Mouse (Mus musculus) liver, postnatal 0 days (tissue): ENCODE measurements at regions not wholly inside any gene's neighbourhood (a gene's known extent, or its start where the extent isn't known, plus 50 kb on each side); places are given as distances from the start of the nearest gene placed in this dataset.

Experiments
- ATAC-seq: fragments of 200-750 bp; cut with Nextera tagmentation; 2 replicates; pipeline ENCODE4 v1.8.0; 2017; ENCODE audit warnings: mild to moderate bottlenecking, moderate library complexity
- DNase-seq: peaks from one replicate; pipeline ENCODE4 v3.0.0-alpha.2; 2016
- H3K27ac ChIP-seq: fragments of 300-500 bp; sonication (generic); 2 replicates; pipeline ENCODE4 v1.5.1; 2014; ENCODE audit warnings: antibody characterized with exemption, moderate library complexity, mild to moderate bottlenecking, low read depth
- H3K27me3 ChIP-seq: fragments of 300-500 bp; sonication (generic); 2 replicates; pipeline ENCODE4 v1.6.1; 2014; ENCODE audit warnings: low read length, control low read depth, mixed read lengths; ENCODE audit not compliant: insufficient read depth
- H3K36me3 ChIP-seq: fragments of 300-500 bp; sonication (generic); replicated peaks from 2 replicates; pipeline ENCODE4 v1.6.1; 2014; ENCODE audit warnings: mild to moderate bottlenecking, control low read depth, low read length, moderate library complexity, mixed read lengths; ENCODE audit not compliant: insufficient read depth
- H3K4me1 ChIP-seq: fragments of 300-500 bp; sonication (generic); 2 replicates; pipeline ENCODE4 v1.6.1; 2014; ENCODE audit warnings: antibody characterized with exemption, mild to moderate bottlenecking, control low read depth; ENCODE audit not compliant: insufficient read depth
- H3K4me2 ChIP-seq: fragments of 300-500 bp; sonication (generic); 2 replicates; pipeline ENCODE4 v1.6.1; 2014; ENCODE audit warnings: low read depth, mild to moderate bottlenecking, low read length, moderate library complexity, mixed read lengths
- H3K4me3 ChIP-seq: fragments of 300-500 bp; sonication (generic); 2 replicates; pipeline ENCODE4 v1.5.1; 2014; ENCODE audit warnings: low read depth, low read length
- H3K9ac ChIP-seq: fragments of 300-500 bp; sonication (generic); replicated peaks from 2 replicates; pipeline ENCODE4 v1.6.1; 2014; ENCODE audit warnings: mild to moderate bottlenecking, moderate library complexity
- H3K9me3 ChIP-seq: fragments of 300-500 bp; sonication (generic); 2 replicates; pipeline ENCODE4 v1.6.1; 2016; ENCODE audit warnings: mild to moderate bottlenecking, control low read depth, low read length, mixed read lengths
- CTCF ChIP-seq: sonication (generic); IDR thresholded peaks from 2 replicates; pipeline ENCODE4 v1.5.1; 2016; ENCODE audit warnings: antibody characterized with exemption, low read depth
- EP300 ChIP-seq: IDR thresholded peaks from 2 replicates; pipeline ENCODE4 v1.6.1; 2016; ENCODE audit warnings: antibody characterized with exemption, low read depth, mild to moderate bottlenecking
- WGBS: fragments of 180-500 bp; shearing (Covaris S2); extraction: QIAGEN DNeasy Blood & Tissue Kit; methylation state at CpG from one replicate; pipeline ENCODE4 v1.1.7; 2014; ENCODE audit not compliant: insufficient replicate concordance; 5-methylcytosine and 5-hydroxymethylcytosine counted together

DNA sequence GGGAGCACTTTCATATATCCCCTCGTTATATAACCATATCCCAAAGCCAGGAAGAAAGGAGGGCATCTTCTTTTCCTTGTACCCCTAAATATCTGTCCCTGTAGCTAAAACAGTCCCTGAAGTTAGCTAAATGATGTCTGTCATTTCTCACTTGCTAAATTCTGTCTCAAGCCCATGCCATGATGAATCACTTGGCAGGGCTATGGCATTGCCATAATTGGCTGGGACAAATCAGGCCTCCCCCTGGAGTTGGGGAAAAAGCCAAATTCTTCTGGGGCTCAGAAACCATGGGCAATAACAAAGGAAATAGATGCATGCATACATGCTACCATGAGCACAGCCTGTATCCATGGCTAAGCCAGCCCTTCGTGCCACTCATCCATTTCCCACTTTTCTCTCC is 223.5 kb upstream of the Lama2 start:
- WGBS, result 68% methylated on average over 2 of the region's 2 CpGs
- no peak overlapping the region for H3K27ac ChIP-seq
- no peaks in the 10 kb centered on the region for H3K4me1 ChIP-seq
- no peak overlapping the region for H3K4me3 ChIP-seq
- ATAC-seq, result no peak
- H3K9ac ChIP-seq, result no peak overlapping the region
- H3K9me3 ChIP-seq, result no peaks in the 10 kb centered on the region
- DNase-seq, result no peak
- H3K36me3 ChIP-seq, result no peaks in the 10 kb centered on the region
- H3K27me3 ChIP-seq, result no peaks in the 10 kb centered on the region
- no peak overlapping the region for H3K4me2 ChIP-seq
- TF ChIP-seq EP300 (no peak), CTCF (no peak)

DNA sequence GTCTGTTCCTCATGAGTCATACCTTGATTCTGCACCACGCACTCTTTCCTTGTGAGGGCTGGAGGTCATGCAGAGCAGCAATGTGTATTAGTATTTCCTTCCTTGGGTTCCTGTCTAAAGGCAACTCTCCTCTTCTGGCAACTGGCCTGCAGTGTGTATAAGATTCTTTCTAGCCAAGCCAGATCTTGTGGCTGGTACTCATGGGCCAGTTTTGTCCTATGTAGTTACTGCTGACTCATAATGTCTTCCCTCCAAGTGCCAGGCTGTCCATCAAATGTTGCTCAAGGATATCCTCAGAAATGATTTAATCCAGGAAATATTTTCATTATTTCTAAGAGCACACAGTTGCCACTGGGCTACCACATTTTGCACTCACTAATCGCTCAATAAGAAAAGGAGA is 211.0 kb upstream of the Ptprk start:
- H3K4me1 ChIP-seq, result no peaks in the 10 kb centered on the region
- H3K9me3 ChIP-seq, result no peaks in the 10 kb centered on the region
- no peak overlapping the region for H3K4me3 ChIP-seq
- TF ChIP-seq CTCF (no peak), EP300 (no peak)
- 66% methylated on average over 2 of the region's 2 CpGs for WGBS
- no peaks in the 10 kb centered on the region for H3K27me3 ChIP-seq
- no peak overlapping the region for H3K9ac ChIP-seq
- no peak overlapping the region for H3K27ac ChIP-seq
- H3K36me3 ChIP-seq, result no peaks in the 10 kb centered on the region
- no peak for DNase-seq
- ATAC-seq, result no peak
- no peak overlapping the region for H3K4me2 ChIP-seq

DNA sequence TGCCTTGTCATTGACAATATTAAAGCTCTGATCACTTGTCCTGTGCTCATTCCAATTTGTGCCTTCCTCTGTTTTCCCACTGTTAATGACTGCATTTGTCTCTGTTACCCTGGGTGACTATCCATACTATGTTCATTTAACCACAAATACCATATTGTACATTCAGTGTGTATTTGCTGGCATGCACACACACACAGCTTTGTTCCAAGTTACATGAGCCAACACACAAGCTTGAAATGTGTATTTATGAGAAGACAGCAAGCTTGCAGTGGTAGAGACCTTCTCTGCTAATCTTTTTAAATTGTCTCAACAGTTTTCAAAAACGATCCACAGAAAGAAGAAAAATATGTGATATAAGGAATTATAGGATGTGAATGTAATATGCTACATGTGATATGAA is 193.8 kb upstream of the Ptprk start:
- WGBS, result 69% methylated on average over 1 of the region's 1 CpGs
- no peak for TF ChIP-seq EP300
- TF ChIP-seq CTCF, result no peak
- Histone ChIP-seq H3K9ac (no peak overlapping the region), H3K27me3 (no peaks in the 10 kb centered on the region), H3K4me1 (no peaks in the 10 kb centered on the region), H3K4me3 (no peak overlapping the region), H3K27ac (no peak overlapping the region), H3K36me3 (no peaks in the 10 kb centered on the region), H3K9me3 (no peaks in the 10 kb centered on the region), H3K4me2 (no peak overlapping the region)
- ATAC-seq, result no peak
- no peak for DNase-seq

DNA sequence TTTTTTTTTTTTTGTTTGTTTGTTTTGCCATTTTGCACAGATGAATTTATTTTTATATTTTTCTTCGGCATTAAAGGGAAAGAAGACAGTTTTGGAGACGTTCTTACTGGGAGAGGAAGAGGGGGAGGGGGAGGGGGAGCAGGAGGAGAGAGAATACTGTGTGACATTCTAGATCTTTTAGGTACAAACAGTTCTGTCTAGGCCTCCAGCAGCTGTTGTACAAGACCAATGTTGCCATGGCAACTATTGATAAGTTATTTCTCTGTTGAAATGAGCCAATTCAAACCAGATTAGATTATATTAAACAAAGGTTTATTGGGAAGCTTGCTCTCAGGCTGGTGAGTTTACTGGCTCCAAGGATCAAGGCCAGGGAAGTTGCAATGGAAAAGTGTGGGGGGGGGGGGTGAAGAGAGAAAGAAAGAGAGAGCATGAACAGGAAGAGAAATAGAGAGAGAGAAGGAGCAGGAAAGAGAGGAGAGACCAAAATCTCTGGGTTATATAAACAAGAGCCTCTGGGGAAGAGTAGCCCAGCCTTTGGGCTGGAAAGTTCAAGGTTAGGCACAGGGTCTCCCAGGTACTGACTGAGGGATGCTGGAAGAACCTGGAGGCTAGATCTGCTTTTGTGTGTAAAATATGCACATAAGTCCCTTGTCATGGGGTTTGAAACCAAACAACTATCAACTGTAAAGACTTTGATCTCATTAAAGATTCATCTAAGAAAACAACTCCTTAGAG is 182.7 kb upstream of the Ptprk start:
- Histone ChIP-seq H3K27me3 (no peaks in the 10 kb centered on the region), H3K36me3 (no peaks in the 10 kb centered on the region), H3K4me3 (no peak overlapping the region), H3K4me1 (no peaks in the 10 kb centered on the region), H3K9ac (no peak overlapping the region), H3K4me2 (no peak overlapping the region), H3K27ac (no peak overlapping the region), H3K9me3 (no peaks in the 10 kb centered on the region)
- no peak for TF ChIP-seq CTCF
- ATAC-seq, result no peak
- WGBS, result 39% methylated on average over 2 of the region's 2 CpGs
- no peak for DNase-seq

DNA sequence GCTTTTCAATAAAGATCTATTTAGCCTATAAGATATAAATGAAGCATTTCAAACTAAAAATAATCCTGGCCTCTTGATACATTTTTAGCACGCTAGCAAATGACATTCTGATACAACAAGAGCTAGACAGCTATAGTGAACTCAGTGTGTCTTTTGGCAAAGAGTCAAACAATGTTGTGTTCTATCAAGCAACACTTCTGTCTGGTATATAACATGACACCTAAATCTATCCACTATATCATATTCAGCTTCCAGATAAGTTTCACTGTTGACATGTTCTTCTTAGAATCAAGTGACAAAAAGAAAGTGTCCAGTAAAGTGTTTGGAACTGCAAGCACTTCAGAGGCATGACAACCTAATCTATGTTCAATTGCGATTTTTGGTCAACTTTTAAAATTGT is 158.2 kb upstream of the Ptprk start:
- WGBS, result 76% methylated on average over 2 of the region's 2 CpGs
- ATAC-seq, result no peak
- DNase-seq, result no peak
- Histone ChIP-seq H3K36me3 (no peaks in the 10 kb centered on the region), H3K4me1 (no peaks in the 10 kb centered on the region), H3K27me3 (no peaks in the 10 kb centered on the region), H3K4me2 (no peak overlapping the region), H3K27ac (no peak overlapping the region), H3K4me3 (no peak overlapping the region), H3K9ac (no peak overlapping the region), H3K9me3 (no peaks in the 10 kb centered on the region)
- no peak for TF ChIP-seq EP300
- no peak for TF ChIP-seq CTCF

DNA sequence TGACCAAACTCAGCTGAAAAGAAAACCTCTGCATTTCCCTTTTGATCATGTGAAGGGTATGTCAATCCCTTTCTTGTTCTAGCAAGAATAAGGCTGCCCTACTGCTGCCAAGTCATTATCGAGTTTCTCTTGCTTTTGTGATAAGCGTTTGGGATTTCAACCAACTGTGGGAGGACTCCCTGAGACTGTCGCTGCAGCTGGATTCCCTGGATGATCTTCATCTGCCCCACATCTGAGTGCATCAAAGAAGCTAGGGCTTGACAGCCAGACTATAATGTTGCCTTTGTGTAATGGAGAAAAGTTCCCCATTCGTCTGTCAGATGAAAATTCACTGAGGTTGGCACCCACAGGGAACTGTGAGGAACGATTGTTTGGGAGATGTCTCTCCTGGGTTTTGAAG is 147.4 kb upstream of the Ptprk start:
- TF ChIP-seq EP300 (no peak), CTCF (no peak)
- Histone ChIP-seq H3K27ac (no peak overlapping the region), H3K9ac (no peak overlapping the region), H3K4me3 (no peak overlapping the region), H3K36me3 (no peaks in the 10 kb centered on the region), H3K27me3 (no peaks in the 10 kb centered on the region), H3K9me3 (no peaks in the 10 kb centered on the region), H3K4me1 (no peaks in the 10 kb centered on the region), H3K4me2 (no peak overlapping the region)
- WGBS, result 64% methylated on average over 5 of the region's 5 CpGs
- DNase-seq (no peak), ATAC-seq (no peak)

DNA sequence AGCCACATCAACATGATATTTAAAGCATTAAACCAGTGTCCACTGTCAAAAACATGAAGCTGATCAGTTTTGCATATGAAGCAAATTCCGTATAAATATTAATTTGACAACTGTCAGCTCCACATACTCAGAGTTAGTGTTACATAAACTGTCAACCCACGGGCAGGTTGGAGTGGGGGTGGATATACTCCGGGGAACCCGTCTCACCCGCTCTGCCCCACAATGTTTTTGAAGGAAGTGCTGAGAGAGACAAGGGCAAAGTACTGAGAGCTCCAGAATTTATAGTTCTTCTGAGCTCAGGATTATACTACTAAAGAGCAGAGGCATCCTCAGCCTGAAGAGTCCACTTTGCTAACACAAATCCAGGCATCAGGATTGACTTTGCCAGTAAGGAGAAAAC is 132.5 kb upstream of the Ptprk start:
- TF ChIP-seq EP300 (no peak), CTCF (no peak)
- no peaks in the 10 kb centered on the region for H3K36me3 ChIP-seq
- no peak for DNase-seq
- H3K27ac ChIP-seq, result no peak overlapping the region
- no peaks in the 10 kb centered on the region for H3K4me1 ChIP-seq
- H3K9me3 ChIP-seq, result no peaks in the 10 kb centered on the region
- no peaks in the 10 kb centered on the region for H3K27me3 ChIP-seq
- H3K4me2 ChIP-seq, result no peak overlapping the region
- no peak overlapping the region for H3K4me3 ChIP-seq
- no peak overlapping the region for H3K9ac ChIP-seq
- ATAC-seq, result no peak
- 77% methylated on average over 5 of the region's 5 CpGs for WGBS
